Mouse (Mus musculus): ENCODE results near the gene F11r.
A peak's percentile ranks its signal among the peaks of the same experiment; 100 is the strongest.
"Not testable (repeated sequence)": the region's sequence is repeated elsewhere in the genome, so short reads cannot be mapped to it uniquely, and the experiment has no call there.

F11r gene

DNA sequence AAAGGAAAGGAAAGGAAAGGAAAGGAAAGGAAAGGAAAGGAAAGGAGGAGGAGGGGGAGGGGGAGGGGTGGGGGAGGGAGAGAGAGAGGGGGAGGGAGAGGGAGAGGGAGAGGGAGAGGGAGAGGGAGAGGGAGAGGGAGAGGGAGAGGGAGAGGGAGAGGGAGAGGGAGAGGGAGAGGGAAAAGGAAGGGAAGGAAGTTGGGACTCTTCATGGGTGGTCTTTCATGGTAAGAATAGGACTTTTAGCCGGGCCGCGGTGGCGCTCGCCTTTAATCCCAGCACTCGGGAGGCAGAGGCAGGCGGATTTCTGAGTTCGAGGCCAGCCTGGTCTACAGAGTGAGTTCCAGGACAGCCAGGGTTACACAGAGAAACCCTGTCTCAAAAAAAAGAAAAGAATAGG, 34.6 kb downstream of the F11r start:
- DNase-seq: not testable (repeated sequence)

DNA sequence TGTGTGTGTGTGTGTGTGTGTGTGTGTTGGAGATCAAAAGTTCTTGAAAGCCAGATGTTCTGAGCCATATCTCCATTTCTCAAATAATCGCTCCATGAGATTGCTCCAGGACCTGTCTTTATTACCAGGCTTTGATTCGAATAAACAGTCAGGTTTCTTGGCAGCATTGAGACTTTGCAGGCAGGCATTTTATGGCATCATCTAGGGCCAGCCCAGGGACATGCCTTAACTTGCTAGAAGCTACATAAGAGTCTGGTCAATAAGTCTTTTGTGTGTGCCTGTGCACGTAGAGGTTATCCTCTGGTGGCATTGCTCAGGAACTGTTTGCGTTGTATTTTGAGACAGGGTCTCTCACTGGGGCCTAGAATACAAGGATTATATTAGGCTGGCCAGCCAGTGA, 36.2 kb downstream of the F11r start:
- no peak for DNase-seq

DNA sequence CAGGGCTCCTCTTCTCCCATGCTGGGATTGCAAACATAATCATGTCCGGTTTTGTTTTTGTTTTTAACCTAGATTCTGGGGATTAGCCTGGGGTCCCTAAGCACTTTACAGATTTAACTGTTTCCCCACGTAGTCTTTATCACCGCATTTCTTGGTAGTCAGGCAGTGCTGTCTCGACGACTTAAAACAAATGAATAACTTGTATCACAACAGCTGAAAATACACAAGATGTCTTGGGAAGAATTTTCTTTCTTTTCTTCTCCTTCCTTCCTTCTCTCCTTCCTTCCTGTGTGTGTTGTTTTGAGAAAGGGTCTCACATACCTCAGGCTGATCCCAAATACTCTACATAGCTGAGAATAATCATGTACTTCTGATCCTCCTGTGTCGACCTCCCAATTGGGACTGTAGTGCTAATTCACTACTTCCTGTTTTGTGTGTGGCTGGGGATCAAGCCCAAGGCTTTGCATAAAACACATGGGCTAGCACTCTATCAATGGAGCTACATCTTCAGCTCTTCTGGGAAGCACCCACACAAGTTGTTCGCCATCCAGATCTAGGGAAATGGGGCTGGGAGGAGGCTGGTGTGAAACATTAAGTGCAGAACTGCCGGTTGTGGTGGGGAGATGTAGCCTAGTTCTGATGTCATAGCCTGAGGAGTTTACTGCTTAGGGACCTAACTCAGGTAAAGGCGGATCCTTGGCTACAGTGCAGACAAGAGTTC, 36.7 kb downstream of the F11r start:
- DNase-seq: no peak

DNA sequence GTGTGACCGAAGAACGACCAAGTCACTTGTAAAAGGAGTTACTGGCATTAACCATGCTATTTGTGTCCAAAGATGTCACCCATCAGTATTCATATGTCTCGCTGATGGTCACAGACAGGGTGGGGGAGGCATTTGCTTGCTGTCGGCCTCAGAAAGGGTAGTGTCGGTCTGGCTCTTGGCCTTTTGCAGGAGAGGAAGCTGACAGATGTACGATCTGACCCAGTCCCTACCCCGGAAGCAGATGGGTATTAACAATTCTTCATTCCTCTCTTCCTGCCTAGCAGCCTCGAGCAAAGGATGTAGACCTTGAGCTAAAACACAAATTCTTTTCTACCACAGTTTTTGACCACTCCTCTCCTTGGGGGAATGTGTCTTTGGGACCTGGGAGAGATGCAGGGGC, 39.8 kb downstream of the F11r start:
- DNase-seq: no peak

DNA sequence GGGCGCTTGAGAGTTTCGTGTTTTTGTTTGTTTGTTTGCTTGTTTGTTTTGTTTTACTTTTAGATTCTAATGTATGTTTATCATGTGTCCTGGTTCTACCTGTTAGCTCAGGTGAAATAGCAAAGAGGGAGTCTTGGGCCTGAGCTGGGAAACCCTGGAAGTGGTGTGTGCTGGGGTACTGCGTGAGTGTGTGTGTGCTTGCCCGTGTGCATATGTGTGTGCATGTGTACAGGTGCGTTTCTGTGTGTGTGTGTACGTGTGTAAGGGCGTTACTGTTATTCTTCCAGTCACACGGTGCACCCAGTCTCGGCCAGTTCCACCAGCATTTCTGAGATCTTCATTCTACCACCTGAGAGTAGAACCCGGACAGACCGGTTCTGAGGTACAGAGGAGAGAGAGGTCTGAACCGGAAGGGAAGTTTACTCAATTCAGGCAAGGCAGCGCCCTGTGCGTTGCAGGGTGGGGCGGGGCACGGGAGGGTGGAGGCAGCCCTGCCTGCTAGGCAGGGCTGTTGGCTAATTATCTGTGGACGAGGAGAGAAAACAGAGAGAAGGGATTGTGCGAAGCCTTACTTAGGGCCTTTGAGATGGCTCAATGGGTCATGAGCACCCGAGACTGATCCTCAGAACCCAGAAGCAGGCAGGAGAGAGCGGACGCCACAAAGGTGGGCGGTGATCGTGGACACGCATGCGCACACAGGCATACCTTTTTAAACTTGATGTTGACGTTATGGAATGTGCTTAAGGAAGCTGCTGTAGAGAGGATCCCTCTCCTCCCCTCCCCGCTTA, 40.6 kb downstream of the F11r start:
- DNase-seq: peak; percentile 60

DNA sequence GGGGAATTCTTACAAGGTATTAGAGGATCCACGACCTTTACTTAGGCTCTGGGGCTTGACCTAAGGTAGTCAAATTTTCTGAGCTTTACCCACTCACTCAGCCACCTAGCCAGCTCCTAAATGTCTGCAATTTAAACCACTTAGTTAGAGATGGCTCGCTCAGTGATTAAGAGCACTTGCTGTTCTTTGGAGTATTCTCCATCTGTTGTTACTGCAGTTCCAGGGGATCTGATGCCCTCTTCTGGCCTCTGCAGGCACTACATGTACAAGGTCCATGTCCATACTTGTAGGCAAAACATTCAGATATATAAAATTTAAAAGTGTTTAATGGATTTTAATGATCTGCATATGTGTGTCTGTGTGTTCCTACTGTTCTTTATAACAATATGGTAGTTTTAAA, 41.6 kb downstream of the F11r start:
- DNase-seq: peak; percentile 62

DNA sequence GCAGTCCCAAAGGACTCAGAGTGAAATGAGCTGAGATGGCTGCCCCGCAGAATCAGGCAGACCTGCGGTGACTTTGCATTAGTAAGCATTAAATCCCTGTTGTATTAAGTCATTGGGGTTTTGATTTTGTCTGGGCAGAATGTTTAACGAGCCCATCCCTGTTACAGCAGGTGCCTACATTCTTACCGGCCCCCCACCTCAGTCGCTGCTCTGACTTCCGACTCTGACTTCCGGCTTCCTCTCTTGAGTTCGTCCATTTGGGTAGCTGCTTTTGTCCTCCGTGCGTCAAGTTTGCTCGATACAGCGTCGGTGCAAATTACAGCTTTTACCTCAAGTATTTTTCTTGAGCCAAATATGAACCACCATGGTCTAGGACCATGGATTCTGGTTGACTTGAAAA, 56.9 kb downstream of the F11r start:
- no peak for DNase-seq

DNA sequence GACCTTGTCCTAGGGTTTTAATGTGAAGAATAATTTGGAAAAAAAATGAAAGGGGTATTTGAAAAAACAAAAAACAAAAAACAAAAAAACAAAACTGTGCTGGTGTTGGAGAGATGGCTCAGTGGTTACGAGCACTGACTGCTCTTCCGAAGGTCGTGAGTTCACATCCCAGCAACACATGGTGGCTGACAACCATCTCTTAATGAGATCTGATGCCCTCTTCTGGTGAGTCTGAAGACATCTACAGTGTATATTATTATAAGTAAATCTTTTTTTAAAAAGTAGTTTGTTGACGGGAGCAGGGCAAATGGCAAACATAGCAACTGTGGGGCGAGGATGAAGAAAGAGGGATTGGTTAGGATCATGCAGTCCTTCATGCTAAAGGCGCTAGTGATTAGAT, 58.0 kb downstream of the F11r start:
- DNase-seq: no peak

DNA sequence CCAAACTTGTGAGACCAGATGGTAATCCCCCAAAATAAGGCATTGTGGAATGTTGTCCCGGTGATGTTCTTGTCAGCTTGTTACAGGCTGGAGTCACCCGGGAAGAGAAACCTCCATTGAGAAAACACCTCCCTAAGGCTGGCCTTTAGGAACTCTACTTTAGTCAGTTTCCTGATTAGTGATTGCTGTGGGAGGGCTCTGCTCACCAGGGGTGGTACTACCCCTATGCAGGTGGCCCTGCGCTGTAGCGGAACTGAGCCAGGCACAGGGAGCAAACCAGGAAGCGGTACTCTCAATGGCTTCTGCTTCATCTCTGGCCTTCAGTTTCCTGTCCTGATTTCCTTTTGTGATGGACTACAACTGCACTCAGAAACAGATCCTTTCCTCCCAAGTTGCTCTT, 62.5 kb downstream of the F11r start:
- no peak for DNase-seq

DNA sequence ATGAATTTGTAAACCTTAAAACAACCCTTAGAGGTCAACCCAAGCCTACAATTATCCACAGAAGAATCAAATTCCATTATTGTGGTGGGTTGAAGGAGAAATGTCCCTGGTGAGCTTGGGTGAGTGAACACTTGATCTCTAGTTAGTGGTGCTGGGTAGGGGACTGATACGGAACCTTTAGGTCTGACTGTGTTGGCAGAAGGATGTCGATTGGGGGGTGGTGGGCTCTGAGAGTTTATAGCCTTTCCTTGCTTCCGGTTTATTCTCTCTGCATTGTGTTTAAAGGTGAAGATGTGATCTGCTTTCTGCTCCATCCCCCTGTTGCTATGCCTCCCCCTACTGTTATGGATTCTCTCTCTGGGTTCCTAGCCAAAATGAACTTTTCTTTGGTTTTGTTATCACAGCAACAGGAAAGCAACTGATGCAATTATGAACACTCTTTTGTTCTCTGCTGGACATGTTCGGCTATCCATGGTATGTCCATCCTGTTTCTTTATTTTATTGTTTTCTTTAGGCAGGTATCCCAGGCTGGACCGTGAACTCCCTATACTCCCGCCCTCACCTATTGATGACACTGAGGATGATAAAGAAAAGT, 63.8 kb downstream of the F11r start:
- DNase-seq: no peak

DNA sequence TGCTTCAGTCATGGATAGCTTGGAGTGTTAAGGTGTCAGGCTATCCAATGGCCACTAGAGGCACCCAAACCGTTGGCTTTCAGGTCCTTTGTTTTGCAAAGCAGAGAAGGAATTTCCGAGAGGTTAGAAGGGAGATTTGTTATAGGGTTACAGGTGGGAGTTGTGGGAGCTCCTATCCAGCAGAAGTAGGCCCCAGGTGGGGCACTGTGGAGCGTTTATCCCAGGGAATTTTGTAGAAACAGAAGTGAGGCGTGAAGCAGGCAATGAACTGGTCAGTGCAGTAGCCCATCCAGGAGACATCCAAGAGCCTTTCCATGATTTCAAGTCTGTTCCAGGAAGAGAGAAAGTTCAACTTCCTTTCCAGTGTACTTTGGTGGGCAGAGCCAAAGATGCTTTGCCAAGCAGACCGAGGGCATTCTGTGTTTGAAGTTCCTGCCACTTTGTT, 64.3 kb downstream of the F11r start:
- DNase-seq: no peak

DNA sequence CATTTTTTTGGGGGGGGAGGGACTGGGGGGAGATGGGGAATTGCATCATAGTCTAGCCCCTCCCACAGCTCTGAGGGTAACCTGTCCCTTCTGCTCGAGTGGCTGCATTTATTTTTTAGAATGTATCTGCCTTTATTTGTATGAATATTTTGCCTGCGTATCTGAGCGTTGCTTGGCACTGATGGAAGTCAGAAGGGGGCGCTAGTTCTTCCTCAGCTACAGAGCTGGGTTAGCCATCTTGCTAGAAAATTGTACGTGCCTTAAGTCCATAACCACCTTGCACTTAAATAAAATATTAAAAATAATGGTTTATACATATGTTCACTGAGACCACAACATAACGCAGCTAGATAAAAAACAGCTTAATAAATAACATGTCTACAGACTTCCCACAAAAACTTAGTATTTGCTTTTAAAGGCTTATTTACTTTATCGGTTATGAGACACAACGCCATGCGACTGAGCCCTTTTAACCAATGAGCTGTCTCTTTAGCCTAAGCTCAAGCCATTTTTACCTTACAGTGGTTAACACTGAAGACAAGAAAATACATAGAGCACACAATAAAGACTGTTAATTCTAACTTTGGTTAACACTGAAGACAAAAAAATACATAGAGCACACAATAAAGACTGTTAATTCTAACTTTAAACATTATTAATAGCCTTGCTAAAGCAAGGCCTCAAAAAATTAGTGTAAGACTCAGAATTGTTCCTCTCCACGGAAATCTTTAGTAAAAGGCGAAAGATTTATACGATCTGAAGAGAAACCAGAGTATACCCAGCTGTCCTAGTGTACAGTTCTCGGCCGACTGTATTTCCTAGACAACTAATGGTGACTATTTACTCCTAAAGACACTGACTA, 65.3 kb downstream of the F11r start:
- peak; percentile 70 for DNase-seq

DNA sequence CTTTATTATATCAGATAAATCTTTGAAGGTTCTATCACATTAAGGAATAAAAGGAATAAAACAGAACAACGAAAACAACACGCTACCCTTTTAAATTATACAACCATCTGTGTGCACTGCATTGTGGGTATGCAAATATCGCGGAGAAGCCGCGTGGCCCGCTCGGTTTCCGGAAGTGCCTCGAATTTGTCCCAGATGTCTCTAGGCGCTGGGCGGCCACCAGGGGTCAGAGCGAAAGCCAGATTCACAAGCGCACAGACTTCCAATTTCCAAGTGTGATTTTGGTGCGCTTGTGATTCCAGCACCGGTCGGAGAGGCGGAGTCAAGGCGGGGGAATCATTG, 65.9 kb downstream of the F11r start, which contains the start of gene Alyref2:
Gene Alyref2, plus strand, starts transcription at position 229 of the 342 bp plus-strand sequence.
- peak; percentile 92 for DNase-seq

DNA sequence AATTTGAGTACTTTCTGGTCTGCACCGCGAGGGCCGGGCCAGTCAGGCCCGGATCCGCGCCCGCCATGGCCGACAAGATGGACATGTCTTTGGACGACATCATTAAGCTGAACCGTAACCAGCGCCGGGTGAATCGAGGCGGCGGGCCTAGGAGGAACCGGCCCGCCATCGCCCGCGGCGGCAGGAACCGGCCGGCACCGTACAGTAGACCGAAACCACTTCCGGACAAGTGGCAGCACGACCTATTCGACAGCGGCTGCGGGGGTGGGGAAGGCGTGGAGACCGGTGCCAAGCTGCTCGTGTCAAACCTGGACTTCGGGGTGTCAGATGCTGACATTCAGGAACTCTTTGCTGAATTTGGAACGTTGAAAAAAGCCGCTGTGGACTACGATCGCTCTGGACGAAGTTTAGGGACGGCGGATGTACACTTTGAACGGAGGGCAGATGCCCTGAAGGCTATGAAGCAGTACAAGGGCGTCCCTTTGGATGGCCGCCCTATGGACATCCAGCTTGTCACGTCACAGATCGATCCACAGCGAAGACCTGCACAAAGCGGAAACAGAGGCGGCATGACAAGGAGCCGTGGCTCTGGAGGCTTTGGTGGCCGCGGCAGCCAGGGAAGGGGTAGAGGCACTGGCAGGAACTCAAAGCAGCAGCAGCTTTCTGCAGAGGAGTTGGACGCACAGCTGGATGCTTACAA, 66.4 kb downstream of the F11r start:
- peak; percentile 68 for DNase-seq

DNA sequence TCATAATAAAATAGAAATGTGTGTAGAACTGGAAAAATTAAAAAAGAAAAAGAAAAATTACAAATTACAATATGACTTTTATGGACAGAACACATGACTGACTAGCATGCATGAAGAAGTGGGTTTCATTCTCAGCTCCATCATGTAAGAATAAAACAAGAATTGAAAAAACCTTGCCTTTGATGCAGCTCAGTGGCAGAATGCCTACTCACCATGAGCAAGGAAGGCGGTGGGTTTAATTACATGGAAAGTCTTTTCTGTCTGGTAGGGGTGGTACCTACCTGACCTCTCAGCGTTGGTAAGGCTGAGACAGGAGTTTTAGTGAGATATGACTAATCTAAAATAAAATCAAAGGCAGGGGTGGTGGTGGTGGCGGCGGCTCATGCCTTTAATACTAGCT, 67.3 kb downstream of the F11r start:
- DNase-seq: peak; percentile 29

DNA sequence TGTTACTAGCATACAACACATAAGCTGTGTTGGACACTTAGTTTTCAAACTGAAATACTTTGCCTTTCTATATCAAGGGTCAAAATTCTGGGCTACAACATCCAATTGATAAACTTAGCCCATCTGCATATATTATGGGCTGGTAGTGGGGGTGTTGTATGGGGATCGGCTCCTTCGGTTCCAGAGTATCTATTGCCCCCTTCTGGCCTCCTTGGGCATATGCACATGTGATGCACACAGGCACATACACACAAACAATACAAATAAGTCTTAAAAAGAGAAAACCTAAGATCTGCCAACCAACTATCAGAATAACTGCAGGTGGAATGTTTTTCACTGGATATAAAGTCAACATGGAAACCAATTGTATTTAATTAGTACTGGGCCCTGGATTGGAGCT, 75.9 kb downstream of the F11r start:
- DNase-seq: no peak

DNA sequence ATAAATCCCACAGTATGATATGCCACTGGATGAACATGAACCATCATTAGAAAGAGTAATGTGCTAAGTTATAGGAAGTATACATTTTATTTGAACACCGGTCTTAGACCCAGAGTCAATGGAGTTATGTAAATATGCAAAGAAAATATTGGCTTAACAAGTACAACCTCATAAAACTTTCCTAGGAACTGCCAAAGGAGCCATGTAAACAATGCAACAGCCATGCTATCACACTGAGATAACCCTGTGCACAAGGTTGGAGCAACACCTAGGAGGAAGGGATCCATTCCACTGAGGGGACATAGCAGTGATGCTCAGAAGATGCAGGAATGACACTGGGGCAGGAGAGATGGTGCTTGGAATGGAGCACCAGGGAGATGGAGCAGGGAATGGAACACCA, 76.4 kb downstream of the F11r start:
- no peak for DNase-seq
